ENCODE assay signal across 14 mouse cellular contexts in the genomic region with DNA sequence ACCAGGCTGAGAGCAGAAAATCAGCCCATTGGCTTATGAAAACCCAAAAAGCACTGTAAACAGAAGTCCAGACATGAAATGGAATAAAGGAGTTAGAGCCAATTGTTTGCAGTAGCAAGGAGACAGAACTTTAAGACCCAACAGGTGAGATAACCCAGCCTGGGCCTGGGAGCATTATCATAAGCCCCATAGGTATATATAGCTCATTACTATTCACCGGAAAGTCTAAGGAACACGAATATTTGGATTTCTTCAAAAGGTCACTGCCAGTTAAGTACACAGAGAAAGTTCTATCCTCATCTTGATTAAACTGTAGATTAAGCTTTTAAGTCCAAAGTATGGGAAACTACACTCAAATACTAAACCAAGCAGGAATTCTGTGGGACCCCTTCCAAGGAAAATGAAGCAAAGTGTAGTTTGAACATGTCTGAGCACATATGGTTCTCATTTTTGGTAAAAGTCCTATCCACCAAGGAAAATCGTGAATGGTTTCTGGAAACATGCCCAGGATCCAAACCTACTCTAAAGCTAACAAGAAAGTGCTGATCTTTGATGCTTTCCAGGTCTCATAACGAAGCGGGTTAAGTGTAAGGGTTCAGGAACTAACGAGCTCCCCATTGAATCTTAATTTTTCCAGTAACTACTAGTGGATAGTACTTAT. TPM values are rescaled to one million over a fixed set of nuclear protein-coding genes. Genes with fewer than 3 reads are reported as not detected.
A peak's percentile ranks its signal among the peaks of the same experiment; 100 is the strongest.
DNase-seq lines count a peak whose midpoint lies in the region; ATAC-seq and TF ChIP-seq lines count a peak whose summit lies in the region.
"Had no signal": no experiment of that assay in that cellular context is flagged by ENCODE, and none has a peak within 500 bp of the region (broad histone marks: within the 10 kb centered on the region; RNA-seq: fewer than 3 reads in every experiment).

No protein-coding gene starts in this region.

- H3K27me3 ChIP-seq in limb, embryonic 15.5 days: no peaks in the 10 kb centered on the region
- H3K27me3 ChIP-seq: forebrain, embryonic 12.5 days had no signal

- H3K36me3 ChIP-seq in limb, embryonic 15.5 days: no peaks in the 10 kb centered on the region
- H3K36me3 ChIP-seq: forebrain, embryonic 12.5 days had no signal

- H3K4me1 ChIP-seq in limb, embryonic 15.5 days: peaks cover 9% of the 10 kb centered on the region
- H3K4me1 ChIP-seq: forebrain, embryonic 12.5 days had no signal

- H3K4me3 ChIP-seq in limb, embryonic 15.5 days: no peak overlapping the region
- H3K4me3 ChIP-seq in left cerebral cortex, adult 2 months: no peak overlapping the region
- H3K4me3 ChIP-seq: forebrain, embryonic 12.5 days had no signal

- TF ChIP-seq CTCF in left cerebral cortex, adult 2 months (IDR thresholded peaks at IDR 0.05): no peak

- no peaks in the 10 kb centered on the region for H3K9me3 ChIP-seq in limb, embryonic 15.5 days
- H3K9me3 ChIP-seq: forebrain, embryonic 12.5 days had no signal

- ATAC-seq in limb, embryonic 15.5 days (ENCODE audit: insufficient number of reproducible peaks, low FRiP score, low TSS enrichment, low read depth): peak; percentile 88

- no peak overlapping the region for H3K4me2 ChIP-seq in limb, embryonic 15.5 days
- H3K4me2 ChIP-seq: forebrain, embryonic 12.5 days had no signal

- DNase-seq in gastrocnemius, adult 18-20 months (ENCODE audit: low spot score): peak; percentile 5
- no peak for DNase-seq in gastrocnemius, postnatal 25 days
- DNase-seq in layer of hippocampus, adult 9-11 months: peak; percentile 6
- DNase-seq in layer of hippocampus, adult 9-10 months (ENCODE audit: low spot score): no peak
- peak; percentile 8 for DNase-seq in brain, embryonic 18.5 days (ENCODE audit: low read depth, low spot score)
- DNase-seq in left cerebral cortex, adult 2 months (ENCODE audit: extremely low spot score in 1 of 2, low spot score in 2 of 2): no peak
- DNase-seq in ovary, postnatal 36 days (ENCODE audit: low spot score): no peak
- DNase-seq: adrenal gland, postnatal 36 days; cerebellum, adult 8-10 months; heart, adult 18-20 months; kidney, adult 18-20 months; lung, postnatal 36 days had no signal

- no peak overlapping the region for H3K9ac ChIP-seq in limb, embryonic 15.5 days
- H3K9ac ChIP-seq: forebrain, embryonic 12.5 days had no signal

- WGBS in limb, embryonic 15.5 days: 17% methylated on average over 6 of the region's 6 CpGs

- intact Hi-C loops in left cerebral cortex, adult 2 months (cut with DNase I): no loop called here

- peak overlapping the region; percentile 83 for H3K27ac ChIP-seq in limb, embryonic 15.5 days
- no peak overlapping the region for H3K27ac ChIP-seq in left cerebral cortex, adult 2 months
- H3K27ac ChIP-seq: forebrain, embryonic 12.5 days had no signal

RNA-seq across cellular contexts. Expression of gene Dmac1, which starts 51.5 kb away (rescaled TPM):
- 10 to 100 TPM; 44.9 to 46.9 TPM for total RNA-seq in gastrocnemius, adult 18-20 months (2021)
- total RNA-seq in gastrocnemius, postnatal 25 days (2021): 10 to 100 TPM; 45.0 to 49.9 TPM
- polyA plus RNA-seq in limb, embryonic 15.5 days (2015; fragmentation: Nextera tagmentation; extraction: Ambion mirVana): 121 and 124 TPM in 2 replicates
- 10 to 100 TPM; 49.7 to 51.6 TPM for total RNA-seq in left cerebral cortex, adult 2 months (2021)

Comparison
In these comparisons a context has a peak if more than half of its experiments do, and no peak if none do; other contexts are left out.
1. DNase-seq: peak in gastrocnemius, adult 18-20 months (single experiment), layer of hippocampus, adult 9-11 months (single experiment) and brain, embryonic 18.5 days (single experiment); none in gastrocnemius, postnatal 25 days (single experiment), layer of hippocampus, adult 9-10 months (single experiment), left cerebral cortex, adult 2 months (0 of 2) and ovary, postnatal 36 days (single experiment).